Mouse (Mus musculus) thymus, postnatal 0 days (tissue): ENCODE measurements around the gene Ccdc172. TPM values are rescaled to one million over a fixed set of nuclear protein-coding genes. Genes with fewer than 3 reads are reported as not detected.

ENCODE experiments used
- DNase-seq: peaks from one replicate; pipeline ENCODE4 v3.0.0-alpha.2; 2015; ENCODE audit warnings: low spot score
- polyA plus RNA-seq: library from polyadenylated mRNA; unstranded; fragments of >200 nt; fragmentation: Nextera tagmentation; extraction: Ambion mirVana; gene quantifications from 2 replicates; pipeline ENCODE4 v1.2.1, GENCODE M21; 2015

Gene Ccdc172
- polyA plus RNA-seq, 1 experiment from 2014 or later = not detected

DNA sequence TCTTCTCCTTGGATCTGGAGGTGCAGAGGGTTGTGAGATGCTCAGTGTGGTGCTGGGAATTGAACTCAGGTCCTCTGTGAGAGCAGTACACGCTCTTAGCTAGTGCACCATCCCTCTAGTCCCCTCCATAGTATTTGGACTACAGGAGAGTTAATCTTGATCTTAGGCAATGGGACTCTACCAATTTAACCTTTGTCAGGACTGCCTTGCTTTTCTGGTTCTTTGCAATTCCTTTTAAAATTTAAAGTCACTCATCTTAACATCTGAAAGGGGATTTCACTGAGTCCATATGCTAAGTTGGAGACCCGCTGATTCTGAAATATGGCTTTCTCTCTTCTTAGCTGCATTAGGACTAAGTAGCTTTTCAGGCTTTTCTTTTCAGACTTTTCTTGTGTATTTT, 59.8 kb downstream of the Ccdc172 start:
- DNase-seq = no peak

DNA sequence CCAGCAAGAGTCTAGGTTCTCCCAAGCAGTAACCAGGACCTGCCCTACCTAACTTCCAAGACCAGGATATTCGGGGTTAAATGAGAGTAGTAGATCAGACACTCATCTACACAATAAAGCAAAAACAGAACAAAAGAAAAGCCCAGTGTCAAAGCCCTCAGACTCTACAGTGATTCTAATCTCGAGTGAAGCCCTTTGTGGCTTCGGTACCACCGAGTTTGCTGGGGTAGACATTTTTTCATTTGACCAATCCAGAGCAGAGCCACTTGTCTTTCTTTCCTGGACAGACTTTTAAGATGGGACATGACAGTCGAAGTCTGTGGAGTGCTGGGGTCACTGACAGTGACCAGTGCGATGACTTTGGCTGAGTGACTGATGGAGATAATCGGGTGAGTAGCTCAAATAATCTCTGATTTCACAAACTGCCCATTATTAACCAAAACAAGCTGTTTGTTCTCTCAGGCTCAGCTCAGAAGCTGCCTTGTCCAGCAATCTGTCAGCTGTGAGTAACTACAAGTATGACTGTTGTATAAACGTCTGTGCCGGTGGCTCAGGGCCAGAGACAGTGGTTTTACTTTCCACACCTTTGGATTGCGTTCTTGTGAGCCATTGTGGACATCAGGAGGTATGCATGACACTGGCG, 60.8 kb downstream of the Ccdc172 start:
- DNase-seq = no peak

- no peak for DNase-seq
These were observed 61.3 kb downstream of the Ccdc172 start for GRCm38 (mm10) chr19:58573072-58573438.

GRCm38 (mm10) chr19:58582018-58582417, 70.2 kb downstream of the Ccdc172 start:
- no peak for DNase-seq

DNA sequence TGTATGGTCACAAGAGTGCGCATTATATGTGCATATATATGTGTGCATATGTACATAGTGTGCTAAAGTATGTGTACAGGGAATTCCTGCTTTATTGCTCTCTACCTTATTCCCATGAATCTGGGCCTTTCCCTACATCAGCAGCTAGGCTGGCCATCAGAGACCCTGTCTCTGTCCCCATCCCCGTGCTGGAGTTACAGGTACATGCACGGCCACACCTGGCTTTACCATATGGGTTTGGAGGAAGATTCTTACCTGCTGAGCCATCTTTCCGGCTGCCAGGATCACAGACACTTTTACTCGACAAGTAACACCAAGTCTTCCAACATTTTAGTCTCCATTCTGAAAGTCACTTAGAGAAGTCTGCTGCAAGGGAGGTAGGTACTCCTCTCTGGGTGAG, 71.2 kb downstream of the Ccdc172 start:
- no peak for DNase-seq

DNA sequence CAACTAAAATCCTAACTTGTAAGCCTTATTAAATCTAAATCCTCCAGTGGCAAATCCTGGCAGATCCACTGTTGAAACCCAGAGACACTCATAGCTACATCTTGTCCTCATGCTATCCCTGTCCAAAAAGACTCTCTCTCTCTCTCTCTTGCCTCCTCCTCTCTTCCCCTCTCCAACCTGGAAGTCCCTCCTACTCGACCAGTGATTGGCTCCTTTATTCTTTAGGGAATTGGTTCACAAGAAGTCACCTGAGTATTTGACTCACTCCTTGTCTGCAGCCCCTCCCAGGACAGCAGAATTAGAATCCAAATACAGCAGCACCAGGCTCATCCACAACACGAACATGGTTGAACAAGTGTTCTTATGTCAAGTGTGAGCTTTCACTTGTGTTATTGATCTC, 74.3 kb downstream of the Ccdc172 start:
- DNase-seq = no peak

DNA sequence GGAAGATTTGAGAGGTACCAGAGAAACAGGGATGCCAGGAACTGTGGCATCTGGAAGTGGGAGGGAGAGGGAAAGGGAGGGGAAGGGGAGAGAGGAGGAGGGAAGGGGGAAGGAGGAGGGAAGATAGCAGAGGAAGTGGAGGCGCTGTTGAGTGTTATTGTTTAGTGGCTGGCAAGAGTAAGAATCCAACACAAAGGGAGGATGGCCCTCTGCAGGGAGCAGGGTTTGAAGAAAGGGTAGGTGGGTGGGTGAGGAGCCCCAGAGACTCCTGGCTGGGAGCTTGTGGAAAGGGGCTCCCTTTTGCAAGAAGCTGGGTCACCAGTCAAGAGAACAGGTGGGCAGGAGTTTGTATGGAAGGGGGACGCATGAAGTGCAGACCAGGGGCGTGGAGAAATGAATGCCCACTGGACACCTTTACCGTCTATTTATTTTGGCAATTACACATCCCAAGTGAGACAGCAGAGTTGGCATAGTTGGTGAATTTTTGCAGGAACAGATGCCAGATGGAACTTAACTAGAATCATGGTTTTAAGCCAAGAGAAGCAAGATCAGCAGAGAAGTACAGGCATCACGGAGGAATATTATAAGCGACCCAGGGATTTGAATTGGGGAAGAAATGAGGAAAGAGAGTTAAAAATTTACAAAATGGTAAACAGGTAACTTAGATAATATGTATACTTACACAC, 78.6 kb downstream of the Ccdc172 start:
- DNase-seq = no peak

- no peak for DNase-seq
These were observed 88.6 kb downstream of the Ccdc172 start for GRCm38 (mm10) chr19:58600381-58600780.

Other genes with a start within 250 kb of the Ccdc172 start
- gene Gfra1, start 56.1 kb upstream of the Ccdc172 start, polyA plus RNA-seq = 32.6 and 36.2 TPM in 2 replicates
- gene Pnlip, start 140.5 kb downstream of the Ccdc172 start, polyA plus RNA-seq = 0.12 and 0.19 TPM in 2 replicates
- 0.25 TPM in 1 of 2 replicates, not detected in the other for gene Pnliprp1, start 216.9 kb downstream of the Ccdc172 start, polyA plus RNA-seq
- 0.12 and 0.23 TPM in 2 replicates for gene Pnliprp2, start 247.7 kb downstream of the Ccdc172 start, polyA plus RNA-seq